Mouse (Mus musculus) kidney, adult 2 months (tissue): ENCODE results near the gene Apba3.

Experiments used
- CTCF ChIP-seq: fragments of 200-500 bp; conservative IDR thresholded peaks from 2 replicates; pipeline ENCODE4 v1.5.1; 2011; ENCODE audit warnings: low read depth, mild to moderate bottlenecking, control low read depth, low read length, moderate library complexity, mixed read lengths; ENCODE audit not compliant: insufficient read depth, insufficient read length
- POLR2A ChIP-seq: fragments of 200-500 bp; IDR thresholded peaks from one replicate; pipeline ENCODE4 v1.6.1; 2011; ENCODE audit warnings: low read depth, low read length, control low read depth

DNA sequence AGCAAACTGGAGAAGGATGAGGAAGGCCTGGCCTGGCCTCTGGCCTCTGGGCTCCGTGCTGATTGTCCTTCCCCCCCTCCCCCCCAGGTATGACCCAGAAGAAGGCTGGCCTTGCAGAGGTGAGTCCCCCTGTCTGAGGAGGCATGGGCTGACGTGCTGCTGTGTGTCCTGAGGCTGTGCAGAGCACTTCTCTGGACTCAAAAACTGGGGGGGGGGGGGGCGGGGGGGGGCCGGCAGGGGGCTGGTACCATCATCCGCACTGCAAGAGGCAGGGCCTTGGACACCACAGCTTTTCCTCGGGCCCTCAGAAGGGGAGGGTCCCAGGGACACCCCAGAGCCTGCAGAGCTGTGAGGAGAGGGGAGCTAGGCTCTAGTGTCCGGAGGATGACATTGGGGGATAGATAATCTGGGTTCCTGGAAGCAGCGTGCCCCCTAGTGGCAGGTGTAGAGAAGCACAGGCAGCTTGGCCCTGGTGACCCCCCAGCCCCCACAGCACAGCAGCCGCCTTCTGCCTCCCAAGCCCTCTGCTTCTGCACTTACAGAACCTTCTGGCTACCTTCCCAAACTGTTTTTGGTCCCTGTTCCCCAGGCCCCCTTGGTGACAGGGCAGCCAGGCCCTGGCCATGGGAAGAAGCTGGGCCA lies 38.0 kb downstream of the Apba3 start:
- TF ChIP-seq CTCF = peak; percentile 93
- no peak for TF ChIP-seq POLR2A
